Mouse (Mus musculus) testis, adult 2 months (tissue): ENCODE measurements around the gene Dctn1.

Experiments
- CTCF ChIP-seq: fragments of 200-500 bp; IDR thresholded peaks from 2 replicates; pipeline ENCODE4 v1.5.1; 2012; ENCODE audit warnings: low read depth, mild to moderate bottlenecking, inconsistent platforms, low read length, moderate library complexity; ENCODE audit not compliant: control insufficient read depth, insufficient read depth, insufficient replicate concordance
- POLR2A ChIP-seq: fragments of 200-500 bp; IDR thresholded peaks from 2 replicates; pipeline ENCODE4 v1.6.1; 2012; ENCODE audit warnings: low read depth, mild to moderate bottlenecking, inconsistent platforms, low read length, moderate library complexity; ENCODE audit not compliant: control insufficient read depth

GRCm38 (mm10) chr6:83215002-83215666, 49.4 kb downstream of the Dctn1 start:
- peak; percentile 69; the same call in 1 of the 2 replicates for TF ChIP-seq CTCF
- no peak for TF ChIP-seq POLR2A
